Mouse (Mus musculus): Measurements from ENCODE around the gene Trp53i11. TPM values are rescaled to one million over a fixed set of nuclear protein-coding genes. Genes with fewer than 3 reads are reported as not detected.

The Trp53i11 gene
- total and polyA plus RNA-seq, 3 experiments: not detected

- Histone ChIP-seq H3K27me3 (ENCODE audit: control insufficient read depth in 1 of 2, insufficient read depth in 2 of 2, low read length in 2 of 2) (no peaks in the 10 kb centered on the region; a peak in 2 of 4 replicates), H3K4me1 (ENCODE audit: control insufficient read depth in 1 of 2, insufficient read depth in 2 of 2, low read length in 2 of 2) (0 out of 4 replicates have a peak, but pooled peaks cover 0 to 4% of the 10 kb centered on the region in 2 experiments), H3K9ac (ENCODE audit: control insufficient read depth, low read depth, low read length, poor library complexity, severe bottlenecking) (no peak overlapping the region), H3K27ac (ENCODE audit: control insufficient read depth, low read depth, low read length) (no peak overlapping the region), H3K4me3 (ENCODE audit: control insufficient read depth in 1 of 2, insufficient read depth in 1 of 2, low read depth in 2 of 2, low read length in 2 of 2) (no peak overlapping the region), H3K79me2 (ENCODE audit: control insufficient read depth, insufficient read depth, low read length, poor library complexity) (no peaks in the 10 kb centered on the region), H3K9me3 (replicated peaks; ENCODE audit: insufficient read depth, low read length) (no peaks in the 10 kb centered on the region), H3K36me3 (ENCODE audit: control insufficient read depth in 1 of 2, insufficient read depth in 2 of 2, low read length in 2 of 2) (no peaks in the 10 kb centered on the region)
- no peak for DNase-seq (ENCODE audit: low read depth, low spot score)
- TF ChIP-seq POLR2A (IDR thresholded peaks at IDR 0.05; ENCODE audit: control insufficient read depth in 1 of 2, insufficient read depth in 1 of 2, low read depth in 1 of 2, low read length in 2 of 2, poor library complexity in 1 of 2) (no peak), ZKSCAN1 (IDR thresholded peaks at IDR 0.05; ENCODE audit: low read depth, low read length) (no peak), ETS1 (IDR thresholded peaks at IDR 0.05; ENCODE audit: low read depth, low read length) (no peak), MEF2A (IDR thresholded peaks at IDR 0.05; ENCODE audit: extremely low read depth, insufficient replicate concordance, low read depth, low read length, poor library complexity, severe bottlenecking) (no peak), EP300 (IDR thresholded peaks at IDR 0.05; ENCODE audit: low read depth in 1 of 2, low read length in 2 of 2) (no peak), TBP (IDR thresholded peaks at IDR 0.05; ENCODE audit: low read depth, low read length) (no peak), MYB (IDR thresholded peaks at IDR 0.05; ENCODE audit: low read depth, low read length) (no peak), USF1 (IDR thresholded peaks at IDR 0.05; ENCODE audit: low read depth, low read length) (no peak), RCOR1 (IDR thresholded peaks at IDR 0.05; ENCODE audit: low read depth, low read length) (no peak), SIN3A (IDR thresholded peaks at IDR 0.05; ENCODE audit: low read length) (no peak), SMC3 (IDR thresholded peaks at IDR 0.05; ENCODE audit: low read depth, low read length) (no peak), NELFE (IDR thresholded peaks at IDR 0.05; ENCODE audit: low read depth, low read length) (no peak), TCF12 (IDR thresholded peaks at IDR 0.05; ENCODE audit: low read depth, low read length) (no peak), MAZ (IDR thresholded peaks at IDR 0.05; ENCODE audit: low read depth, low read length) (no peak), KAT2A (conservative IDR thresholded peaks at IDR 0.05; ENCODE audit: low read depth, low read length) (no peak), MYC (IDR thresholded peaks at IDR 0.05; ENCODE audit: low read depth, low read length) (no peak), CTCF (IDR thresholded peaks at IDR 0.05 in 2 of 3, conservative IDR thresholded peaks at IDR 0.05 in 1 of 3; ENCODE audit: control insufficient read depth in 1 of 3, insufficient read depth in 1 of 3, low read depth in 2 of 3, low read length in 3 of 3, poor library complexity in 1 of 3, severe bottlenecking in 1 of 3) (no peak), HCFC1 (IDR thresholded peaks at IDR 0.05; ENCODE audit: low read depth, low read length) (no peak), RAD21 (IDR thresholded peaks at IDR 0.05; ENCODE audit: low read depth, low read length) (no peak), ELF1 (IDR thresholded peaks at IDR 0.05; ENCODE audit: low read depth, low read length) (no peak)
Observed at GRCm38 (mm10) chr2:93180077-93180844, 7.1 kb upstream of the Trp53i11 start.

GRCm38 (mm10) chr2:93182859-93183258 is 4.5 kb upstream of the Trp53i11 start:
- Histone ChIP-seq H3K9ac (ENCODE audit: control insufficient read depth, low read depth, low read length, poor library complexity, severe bottlenecking) (no peak overlapping the region), H3K36me3 (ENCODE audit: control insufficient read depth in 1 of 2, insufficient read depth in 2 of 2, low read length in 2 of 2) (no peaks in the 10 kb centered on the region), H3K4me1 (ENCODE audit: control insufficient read depth in 1 of 2, insufficient read depth in 2 of 2, low read length in 2 of 2) (0 out of 4 replicates have a peak, but pooled peaks cover 0 to 4% of the 10 kb centered on the region in 2 experiments), H3K27me3 (ENCODE audit: control insufficient read depth in 1 of 2, insufficient read depth in 2 of 2, low read length in 2 of 2) (no peaks in the 10 kb centered on the region), H3K4me3 (ENCODE audit: control insufficient read depth in 1 of 2, insufficient read depth in 1 of 2, low read depth in 2 of 2, low read length in 2 of 2) (no peak overlapping the region), H3K79me2 (ENCODE audit: control insufficient read depth, insufficient read depth, low read length, poor library complexity) (no peaks in the 10 kb centered on the region), H3K27ac (ENCODE audit: control insufficient read depth, low read depth, low read length) (no peak overlapping the region), H3K9me3 (replicated peaks; ENCODE audit: insufficient read depth, low read length) (no peaks in the 10 kb centered on the region)
- DNase-seq (ENCODE audit: low read depth, low spot score): no peak
- TF ChIP-seq TAL1 (IDR thresholded peaks at IDR 0.05; ENCODE audit: low read length): no peak
- TF ChIP-seq KAT2A (conservative IDR thresholded peaks at IDR 0.05; ENCODE audit: low read depth, low read length): no peak
- TF ChIP-seq EP300 (IDR thresholded peaks at IDR 0.05; ENCODE audit: low read depth in 1 of 2, low read length in 2 of 2): no peak
- no peak for TF ChIP-seq BHLHE40 (IDR thresholded peaks at IDR 0.05; ENCODE audit: borderline replicate concordance, low read depth, low read length)
- TF ChIP-seq NRF1 (IDR thresholded peaks at IDR 0.05; ENCODE audit: insufficient read depth, low read depth, low read length, poor library complexity, severe bottlenecking): no peak
- no peak for TF ChIP-seq MYC (IDR thresholded peaks at IDR 0.05; ENCODE audit: low read depth, low read length)
- TF ChIP-seq RCOR1 (IDR thresholded peaks at IDR 0.05; ENCODE audit: low read depth, low read length): no peak
- TF ChIP-seq TCF12 (IDR thresholded peaks at IDR 0.05; ENCODE audit: low read depth, low read length): no peak
